Mouse (Mus musculus): ENCODE measurements around the gene Gm11541. TPM values are rescaled to one million over a fixed set of nuclear protein-coding genes. Genes with fewer than 3 reads are reported as not detected.

Gene Gm11541
- polyA plus RNA-seq (2016; fragmentation: Nextera tagmentation; extraction: Ambion mirVana): 0.52 and 0.95 TPM in 2 replicates

DNA sequence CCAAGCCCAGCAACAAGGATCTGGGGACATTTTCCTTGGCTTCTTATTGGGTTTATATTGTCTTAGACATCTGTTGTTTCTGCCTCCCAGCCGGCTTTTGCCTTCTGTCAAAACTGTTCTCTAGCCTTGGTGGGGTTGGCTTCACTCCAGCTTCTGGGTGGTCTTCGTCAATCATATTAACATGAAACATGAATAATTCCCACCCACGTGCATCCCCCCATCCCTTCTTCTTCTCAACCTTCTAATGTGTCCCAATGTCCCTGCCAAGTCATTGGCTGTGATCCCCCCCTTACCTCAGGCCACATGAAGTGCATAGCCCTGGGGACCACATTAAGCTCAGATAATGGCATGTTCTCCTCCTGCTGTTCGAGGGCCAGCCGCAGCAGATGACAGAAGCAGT lies at the start of gene Gm11541:
Gene Gm11541, minus strand, starts transcription at position 28 of the 400 bp plus-strand sequence.
- H3K36me3 ChIP-seq: no peaks in the 10 kb centered on the region
- H3K9me3 ChIP-seq: no peaks in the 10 kb centered on the region
- H3K27ac ChIP-seq: no peak within 1 kb of the TSS
- ATAC-seq (ENCODE audit: insufficient number of reproducible peaks, insufficient read depth, low FRiP score, low TSS enrichment): no peak
- H3K4me1 ChIP-seq: peaks cover 8% of the 10 kb centered on the region
- no peak within 1 kb of the TSS for H3K4me2 ChIP-seq (replicated peaks)
- no peaks in the 10 kb centered on the region for H3K27me3 ChIP-seq
- H3K4me3 ChIP-seq: no peak within 1 kb of the TSS
- 57% methylated on average over 5 of the region's 5 CpGs for WGBS
- no peak within 1 kb of the TSS for H3K9ac ChIP-seq

DNA sequence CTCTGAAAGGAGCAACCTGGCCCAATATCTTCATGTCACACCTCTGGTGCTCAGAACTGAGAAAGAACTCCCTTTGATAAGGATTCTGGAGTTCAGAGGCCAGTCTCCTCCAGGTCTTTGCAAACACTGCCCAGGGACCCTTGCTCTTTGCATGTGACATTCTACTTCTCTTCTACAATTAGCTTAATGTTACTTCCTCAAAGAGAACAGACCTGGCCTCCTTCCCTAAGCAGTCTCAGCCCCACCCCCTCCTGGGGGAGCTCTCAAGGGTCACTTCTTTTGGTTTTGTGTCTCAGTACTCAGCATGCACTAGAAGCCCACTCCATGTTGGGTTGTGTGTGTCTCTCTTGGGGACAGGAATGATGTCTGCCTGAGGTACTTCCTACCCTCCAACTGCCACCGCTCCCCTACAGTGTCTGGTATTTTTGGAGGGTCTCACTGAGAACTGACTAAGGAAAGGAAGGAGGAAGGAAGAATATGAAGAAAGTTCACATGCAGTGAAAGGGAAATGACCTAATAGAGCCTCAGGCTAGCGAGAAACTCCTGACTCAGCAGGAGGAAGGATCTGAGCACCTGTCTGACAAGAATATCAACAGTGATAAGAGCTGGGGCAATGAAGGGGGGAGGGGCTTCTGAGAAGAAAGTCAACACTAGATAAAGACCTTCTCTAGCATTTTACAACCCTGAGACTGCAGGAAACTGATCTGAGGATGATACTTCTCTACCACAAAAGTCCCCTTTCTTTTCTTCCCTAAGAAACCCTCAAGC lies 48.8 kb upstream of the Gm11541 start:
- ATAC-seq (ENCODE audit: insufficient number of reproducible peaks, insufficient read depth, low FRiP score, low TSS enrichment): no peak

DNA sequence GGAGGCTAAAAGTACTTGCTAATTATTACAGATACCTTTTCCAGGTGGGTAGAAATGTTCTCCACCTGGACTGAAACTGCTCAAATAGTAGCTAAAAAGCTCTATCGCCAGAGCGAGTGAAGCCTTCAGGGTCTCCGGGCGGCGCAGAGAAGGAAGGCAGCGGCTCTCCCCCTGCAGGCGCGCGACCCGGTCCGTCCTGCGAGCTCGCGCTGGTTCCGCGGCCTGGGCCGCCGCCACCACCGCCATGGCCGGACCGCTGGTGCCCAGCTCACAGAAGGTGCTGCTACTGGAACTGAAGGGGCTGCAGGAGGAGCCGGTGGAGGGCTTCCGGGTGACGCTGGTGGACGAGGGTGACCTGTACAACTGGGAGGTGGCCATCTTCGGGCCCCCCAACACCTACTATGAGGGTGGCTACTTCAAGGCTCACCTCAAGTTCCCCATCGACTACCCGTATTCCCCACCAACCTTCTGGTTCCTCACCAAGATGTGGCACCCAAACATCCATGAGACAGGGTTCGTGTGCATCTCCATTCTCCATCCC lies 37.5 kb upstream of the Gm11541 start, which contains the start of gene Cdc34b:
Gene Cdc34b, plus strand, starts transcription at position 51 of the 541 bp plus-strand sequence.
- H3K4me2 ChIP-seq (replicated peaks): no peak within 1 kb of the TSS
- H3K36me3 ChIP-seq: no peaks in the 10 kb centered on the region
- no peak for ATAC-seq (ENCODE audit: insufficient number of reproducible peaks, insufficient read depth, low FRiP score, low TSS enrichment)
- H3K4me3 ChIP-seq: no peak within 1 kb of the TSS
- no peaks in the 10 kb centered on the region for H3K27me3 ChIP-seq
- no peak within 1 kb of the TSS for H3K27ac ChIP-seq
- 79% methylated on average over 29 of the region's 29 CpGs for WGBS
- H3K9me3 ChIP-seq: no peaks in the 10 kb centered on the region
- no peak within 1 kb of the TSS for H3K9ac ChIP-seq
- no peaks in the 10 kb centered on the region for H3K4me1 ChIP-seq

More for the DNA sequence above, 48.8 kb upstream of the Gm11541 start:
- Histone ChIP-seq H3K36me3 (no peaks in the 10 kb centered on the region), H3K27ac (no peak overlapping the region), H3K4me3 (no peak overlapping the region), H3K9me3 (no peaks in the 10 kb centered on the region), H3K27me3 (no peaks in the 10 kb centered on the region), H3K9ac (no peak overlapping the region), H3K4me2 (replicated peaks) (no peak overlapping the region), H3K4me1 (no peaks in the 10 kb centered on the region)
- WGBS: 61% methylated on average over 2 of the region's 2 CpGs

- H3K9me3 ChIP-seq: no peaks in the 10 kb centered on the region
- no peak overlapping the region for H3K4me3 ChIP-seq
- no peak overlapping the region for H3K9ac ChIP-seq
- 69% methylated on average over 2 of the region's 2 CpGs for WGBS
- ATAC-seq (ENCODE audit: insufficient number of reproducible peaks, insufficient read depth, low FRiP score, low TSS enrichment): no peak
- no peaks in the 10 kb centered on the region for H3K36me3 ChIP-seq
- H3K4me2 ChIP-seq (replicated peaks): no peak overlapping the region
- H3K4me1 ChIP-seq: no peaks in the 10 kb centered on the region
- no peaks in the 10 kb centered on the region for H3K27me3 ChIP-seq
- H3K27ac ChIP-seq: no peak overlapping the region
Measured at GRCm38 (mm10) chr11:94735746-94736145, 31.4 kb upstream of the Gm11541 start.

- Histone ChIP-seq H3K9ac (no peak overlapping the region), H3K9me3 (no peaks in the 10 kb centered on the region), H3K27ac (no peak overlapping the region), H3K27me3 (no peaks in the 10 kb centered on the region), H3K4me3 (no peak overlapping the region), H3K4me1 (no peaks in the 10 kb centered on the region), H3K36me3 (no peaks in the 10 kb centered on the region), H3K4me2 (replicated peaks) (no peak overlapping the region)
- 48% methylated on average over 8 of the region's 8 CpGs for WGBS
- ATAC-seq (ENCODE audit: insufficient number of reproducible peaks, insufficient read depth, low FRiP score, low TSS enrichment): no peak
Measured at GRCm38 (mm10) chr11:94732773-94733172, 28.5 kb upstream of the Gm11541 start.

GRCm38 (mm10) chr11:94731229-94731628 lies 26.9 kb upstream of the Gm11541 start:
- Histone ChIP-seq H3K27me3 (no peaks in the 10 kb centered on the region), H3K9ac (no peak overlapping the region), H3K36me3 (no peaks in the 10 kb centered on the region), H3K4me1 (no peaks in the 10 kb centered on the region), H3K27ac (no peak overlapping the region), H3K4me2 (replicated peaks) (no peak overlapping the region), H3K9me3 (no peaks in the 10 kb centered on the region), H3K4me3 (no peak overlapping the region)
- 87% methylated on average over 12 of the region's 12 CpGs for WGBS
- no peak for ATAC-seq (ENCODE audit: insufficient number of reproducible peaks, insufficient read depth, low FRiP score, low TSS enrichment)

- Histone ChIP-seq H3K4me1 (no peaks in the 10 kb centered on the region), H3K9me3 (no peaks in the 10 kb centered on the region), H3K4me2 (replicated peaks) (no peak overlapping the region), H3K27ac (no peak overlapping the region), H3K36me3 (no peaks in the 10 kb centered on the region), H3K4me3 (no peak overlapping the region), H3K9ac (no peak overlapping the region), H3K27me3 (no peaks in the 10 kb centered on the region)
- no peak for ATAC-seq (ENCODE audit: insufficient number of reproducible peaks, insufficient read depth, low FRiP score, low TSS enrichment)
- WGBS: 31% methylated on average over 5 of the region's 5 CpGs
Measured at GRCm38 (mm10) chr11:94730261-94730660, 26.0 kb upstream of the Gm11541 start.

GRCm38 (mm10) chr11:94729565-94729964 lies 25.3 kb upstream of the Gm11541 start:
- Histone ChIP-seq H3K4me3 (no peak overlapping the region), H3K4me1 (no peaks in the 10 kb centered on the region), H3K36me3 (no peaks in the 10 kb centered on the region), H3K27ac (no peak overlapping the region), H3K4me2 (replicated peaks) (no peak overlapping the region), H3K27me3 (no peaks in the 10 kb centered on the region), H3K9me3 (no peaks in the 10 kb centered on the region), H3K9ac (no peak overlapping the region)
- WGBS: 33% methylated on average over 4 of the region's 4 CpGs
- ATAC-seq (ENCODE audit: insufficient number of reproducible peaks, insufficient read depth, low FRiP score, low TSS enrichment): no peak

- Histone ChIP-seq H3K27ac (no peak overlapping the region), H3K9ac (no peak overlapping the region), H3K4me2 (replicated peaks) (no peak overlapping the region), H3K9me3 (no peaks in the 10 kb centered on the region), H3K27me3 (no peaks in the 10 kb centered on the region), H3K4me3 (no peak overlapping the region), H3K4me1 (no peaks in the 10 kb centered on the region), H3K36me3 (no peaks in the 10 kb centered on the region)
- ATAC-seq (ENCODE audit: insufficient number of reproducible peaks, insufficient read depth, low FRiP score, low TSS enrichment): no peak
- WGBS: 74% methylated on average over 3 of the region's 3 CpGs
Measured at GRCm38 (mm10) chr11:94728545-94728944, 24.2 kb upstream of the Gm11541 start.

GRCm38 (mm10) chr11:94727306-94727705 lies 23.0 kb upstream of the Gm11541 start:
- H3K27ac ChIP-seq: no peak overlapping the region
- no peaks in the 10 kb centered on the region for H3K27me3 ChIP-seq
- H3K4me3 ChIP-seq: no peak overlapping the region
- 88% methylated on average over 3 of the region's 3 CpGs for WGBS
- no peaks in the 10 kb centered on the region for H3K4me1 ChIP-seq
- no peak overlapping the region for H3K9ac ChIP-seq
- H3K9me3 ChIP-seq: no peaks in the 10 kb centered on the region
- no peaks in the 10 kb centered on the region for H3K36me3 ChIP-seq
- ATAC-seq (ENCODE audit: insufficient number of reproducible peaks, insufficient read depth, low FRiP score, low TSS enrichment): no peak
- no peak overlapping the region for H3K4me2 ChIP-seq (replicated peaks)

GRCm38 (mm10) chr11:94719216-94719615 lies 14.9 kb upstream of the Gm11541 start:
- Histone ChIP-seq H3K9ac (no peak overlapping the region), H3K4me1 (peaks cover 14% of the 10 kb centered on the region; the same call in 1 of the 2 replicates), H3K27me3 (no peaks in the 10 kb centered on the region), H3K4me2 (replicated peaks) (no peak overlapping the region), H3K9me3 (no peaks in the 10 kb centered on the region), H3K36me3 (no peaks in the 10 kb centered on the region), H3K4me3 (no peak overlapping the region), H3K27ac (no peak overlapping the region)
- ATAC-seq (ENCODE audit: insufficient number of reproducible peaks, insufficient read depth, low FRiP score, low TSS enrichment): no peak
- WGBS: 86% methylated on average over 2 of the region's 2 CpGs

Measured in embryonic facial prominence, embryonic 12.5 days (tissue).